Mouse (Mus musculus) C2C12 (cell line): ENCODE data around the gene Atrnl1. TPM values are rescaled to one million over a fixed set of nuclear protein-coding genes. Genes with fewer than 3 reads are reported as not detected.

Experiments used
- H3K27me3 ChIP-seq: one replicate; pipeline ENCODE4 v1.6.1; 2011; ENCODE audit not compliant: control insufficient read depth, insufficient read depth, insufficient read length
- H3K36me3 ChIP-seq: one replicate; pipeline ENCODE4 v1.6.1; 2011; ENCODE audit not compliant: control insufficient read depth, insufficient read depth
- H3K4me3 ChIP-seq: one replicate; pipeline ENCODE4 v1.5.1; 2011; ENCODE audit warnings: mild to moderate bottlenecking, control low read depth; ENCODE audit not compliant: poor library complexity, insufficient read depth, severe bottlenecking
- H3K79me2 ChIP-seq: one replicate; pipeline ENCODE4 v1.6.1; 2011; ENCODE audit not compliant: control insufficient read depth, insufficient read depth
- H3K79me3 ChIP-seq: one replicate; pipeline ENCODE4 v1.6.1; 2011; ENCODE audit warnings: low read depth, control low read depth
- H3ac ChIP-seq: one replicate; pipeline ENCODE3; 2011; ENCODE audit warnings: low read depth; ENCODE audit not compliant: control insufficient read depth, insufficient read length
- CEBPB ChIP-seq: IDR thresholded peaks from one replicate; pipeline ENCODE4 v1.6.1; 2011; ENCODE audit warnings: low read depth, mild to moderate bottlenecking, control low read depth, moderate library complexity
- CTCF ChIP-seq: IDR thresholded peaks from one replicate; pipeline ENCODE4 v1.5.1; 2011; ENCODE audit not compliant: control insufficient read depth, insufficient read depth, insufficient read length
- FOSL1 ChIP-seq: IDR thresholded peaks from one replicate; pipeline ENCODE4 v1.8.0; 2011; ENCODE audit warnings: mild to moderate bottlenecking, low read length; ENCODE audit not compliant: poor library complexity, insufficient read depth, severe bottlenecking
- MAX ChIP-seq: IDR thresholded peaks from one replicate; pipeline ENCODE4 v1.6.1; 2011; ENCODE audit warnings: mild to moderate bottlenecking, control low read depth
- MYOD1 ChIP-seq: IDR thresholded peaks from one replicate; pipeline ENCODE4 v1.6.1; 2011; ENCODE audit warnings: low read depth; ENCODE audit not compliant: control insufficient read depth, insufficient read length
- MYOG ChIP-seq: IDR thresholded peaks from one replicate; pipeline ENCODE4 v1.6.1; 2011; ENCODE audit not compliant: control insufficient read depth, insufficient read length; ENCODE audit errors: extremely low read depth
- USF1 ChIP-seq: IDR thresholded peaks from one replicate; pipeline ENCODE4 v1.6.1; 2011; ENCODE audit warnings: low read depth, mild to moderate bottlenecking, control low read depth, moderate library complexity
- polyA plus RNA-seq: library from polyadenylated mRNA; unstranded; fragments of >200 nt; fragmentation: generic; extraction: Trizol; gene quantifications from one replicate; pipeline ENCODE4 v1.2.1, GENCODE M21; 2012; ENCODE audit warnings: missing spikeins

Atrnl1 gene
- polyA plus RNA-seq, 1 experiment: 3.3 TPM

- Histone ChIP-seq H3ac (no peak overlapping the region), H3K36me3 (peaks cover 4% of the 10 kb centered on the region), H3K79me2 (no peaks in the 10 kb centered on the region), H3K79me3 (no peaks in the 10 kb centered on the region), H3K4me3 (no peak overlapping the region), H3K27me3 (no peaks in the 10 kb centered on the region)
- no peak for TF ChIP-seq FOSL1
- no peak for TF ChIP-seq CTCF
- TF ChIP-seq MAX: no peak
- TF ChIP-seq USF1: no peak
- no peak for TF ChIP-seq MYOD1
- no peak for TF ChIP-seq MYOG
- TF ChIP-seq CEBPB: no peak
These were observed 496.8 kb downstream of the Atrnl1 start for GRCm38 (mm10) chr19:58107632-58108031.

DNA sequence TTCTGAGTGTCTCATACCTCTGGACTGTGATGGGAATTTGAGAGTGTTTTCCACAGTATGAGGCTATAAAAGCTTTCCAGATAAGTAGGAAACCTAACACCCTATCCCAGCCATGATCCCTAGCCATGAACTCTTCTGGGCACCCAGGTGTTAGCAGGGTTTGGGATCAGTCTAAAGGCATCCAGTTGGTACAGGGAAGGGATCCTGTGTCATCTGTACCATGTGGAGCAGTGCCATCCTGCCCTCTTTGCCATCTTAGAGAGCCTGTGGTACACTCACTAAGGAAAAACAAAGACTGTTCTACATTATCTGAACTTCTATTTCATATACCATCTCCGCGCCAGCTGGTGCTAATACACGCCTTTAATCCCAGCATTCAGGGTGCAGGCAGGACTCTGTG, 499.7 kb downstream of the Atrnl1 start:
- no peaks in the 10 kb centered on the region for H3K27me3 ChIP-seq
- no peak overlapping the region for H3ac ChIP-seq
- H3K36me3 ChIP-seq: peaks cover 4% of the 10 kb centered on the region
- no peaks in the 10 kb centered on the region for H3K79me3 ChIP-seq
- TF ChIP-seq CEBPB (no peak), MYOD1 (no peak), MAX (no peak)
- H3K4me3 ChIP-seq: no peak overlapping the region
- no peaks in the 10 kb centered on the region for H3K79me2 ChIP-seq

GRCm38 (mm10) chr19:58111291-58111690, 500.5 kb downstream of the Atrnl1 start:
- Histone ChIP-seq H3K27me3 (no peaks in the 10 kb centered on the region), H3K4me3 (no peak overlapping the region), H3K79me3 (no peaks in the 10 kb centered on the region), H3K36me3 (peaks cover under 1% of the 10 kb centered on the region), H3ac (no peak overlapping the region), H3K79me2 (no peaks in the 10 kb centered on the region)
- TF ChIP-seq CEBPB: no peak
- TF ChIP-seq MAX: no peak
- no peak for TF ChIP-seq USF1
- TF ChIP-seq MYOG: no peak
- TF ChIP-seq MYOD1: no peak
- TF ChIP-seq FOSL1: no peak

- Histone ChIP-seq H3K27me3 (no peaks in the 10 kb centered on the region), H3K79me2 (no peaks in the 10 kb centered on the region), H3K79me3 (no peaks in the 10 kb centered on the region), H3ac (no peak overlapping the region), H3K36me3 (no peaks in the 10 kb centered on the region), H3K4me3 (no peak overlapping the region)
- TF ChIP-seq CEBPB (no peak), USF1 (no peak), FOSL1 (no peak), MYOD1 (no peak), MYOG (no peak)
These were observed 501.3 kb downstream of the Atrnl1 start for GRCm38 (mm10) chr19:58112151-58112550.

DNA sequence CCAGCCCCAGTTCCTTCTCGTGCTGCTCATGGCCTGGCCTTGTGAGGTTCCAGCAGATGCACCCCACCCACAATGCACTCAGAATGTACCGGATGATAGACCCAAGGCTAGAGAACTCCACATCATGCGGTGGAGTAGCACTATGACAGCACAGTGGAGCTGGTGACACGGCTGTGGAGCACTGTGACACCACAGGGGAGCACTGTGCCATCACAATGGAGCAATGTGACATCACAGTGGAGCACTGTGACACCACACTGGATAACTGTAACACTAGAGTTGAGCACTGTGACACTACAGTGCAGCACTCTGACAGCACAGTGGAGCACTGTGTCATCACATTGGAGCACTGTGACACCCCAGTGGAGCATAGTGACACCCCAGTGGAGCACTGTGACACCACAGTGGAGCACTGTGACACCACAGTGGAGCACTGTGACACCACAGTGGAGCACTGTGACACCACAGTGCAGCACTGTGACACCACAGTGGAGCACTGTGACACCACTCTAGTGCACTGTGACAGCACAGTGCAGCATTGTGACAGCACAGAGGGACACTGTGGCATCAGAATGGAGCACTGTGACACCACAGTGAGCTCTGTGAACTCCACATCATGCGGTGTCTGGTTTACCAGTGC, 502.4 kb downstream of the Atrnl1 start:
- no peak for TF ChIP-seq MAX
- TF ChIP-seq CEBPB: no peak
- no peak for TF ChIP-seq CTCF
- TF ChIP-seq FOSL1: no peak
- no peak for TF ChIP-seq USF1
- no peak for TF ChIP-seq MYOG
- TF ChIP-seq MYOD1: no peak
- no peaks in the 10 kb centered on the region for H3K79me2 ChIP-seq
- H3ac ChIP-seq: no peak overlapping the region
- H3K79me3 ChIP-seq: no peaks in the 10 kb centered on the region
- H3K27me3 ChIP-seq: no peaks in the 10 kb centered on the region
- no peak overlapping the region for H3K4me3 ChIP-seq
- no peaks in the 10 kb centered on the region for H3K36me3 ChIP-seq

DNA sequence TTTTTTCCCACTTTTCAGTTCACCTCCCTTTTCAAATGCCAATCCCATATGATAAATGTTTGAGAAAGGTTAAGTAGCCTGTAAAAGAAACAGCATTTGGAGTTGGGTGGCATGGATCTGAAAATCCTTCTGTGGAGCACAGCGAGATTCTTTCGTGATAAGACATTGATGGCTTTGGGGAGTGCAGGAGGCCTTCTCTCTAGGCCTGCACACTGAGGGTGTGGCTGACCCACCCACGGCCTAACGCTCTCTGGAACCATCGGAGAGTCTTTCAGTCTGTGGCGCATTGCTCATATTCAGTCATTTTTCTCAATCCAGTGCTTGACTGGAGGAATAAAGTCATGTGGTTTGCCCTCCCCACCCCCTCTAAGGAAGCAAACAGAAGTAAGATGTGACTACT, 506.8 kb downstream of the Atrnl1 start:
- TF ChIP-seq CTCF: no peak
- Histone ChIP-seq H3K79me2 (no peaks in the 10 kb centered on the region), H3K79me3 (no peaks in the 10 kb centered on the region)

More for the DNA sequence above, 506.8 kb downstream of the Atrnl1 start:
- Histone ChIP-seq H3ac (no peak overlapping the region), H3K27me3 (no peaks in the 10 kb centered on the region), H3K4me3 (no peak overlapping the region), H3K36me3 (no peaks in the 10 kb centered on the region)
